Mouse (Mus musculus): ENCODE results near the gene Mas1. TPM values are rescaled to one million over a fixed set of nuclear protein-coding genes. Genes with fewer than 3 reads are reported as not detected.

The Mas1 gene
- polyA plus RNA-seq, 1 experiment: not detected

DNA sequence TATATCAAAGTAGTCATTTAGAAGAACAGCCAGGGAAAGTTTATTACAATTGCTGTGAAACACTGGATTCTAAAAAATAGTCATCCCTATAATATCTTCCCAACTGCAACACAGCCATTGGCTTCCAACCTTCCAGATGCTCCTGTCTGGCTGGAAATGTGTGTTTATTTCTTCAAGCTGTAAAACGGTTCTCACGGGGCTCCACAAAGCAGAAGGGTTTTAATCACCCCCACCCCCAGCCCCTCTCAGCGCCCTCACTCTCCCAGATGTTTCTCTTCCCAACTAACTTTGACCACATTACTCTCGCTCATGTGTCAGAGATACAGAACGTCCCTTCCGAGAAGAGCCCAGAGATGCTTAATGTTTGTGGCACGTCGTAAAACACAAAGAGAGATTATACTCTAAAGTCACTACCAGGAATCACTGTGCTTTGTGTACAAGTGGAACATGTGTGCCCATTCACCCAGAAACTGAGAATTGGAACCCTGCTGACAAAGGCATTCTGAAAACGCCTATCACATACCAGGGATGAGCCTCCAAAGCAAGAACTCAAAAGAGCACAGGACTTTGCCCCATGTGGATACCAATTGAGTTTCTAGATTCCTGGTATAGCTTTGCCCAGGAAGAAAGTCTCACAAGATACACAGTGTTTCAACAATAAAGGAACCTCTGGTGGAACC lies 65.9 kb downstream of the Mas1 start:
- no peak overlapping the region for H3ac ChIP-seq (ENCODE audit: control insufficient read depth, insufficient read length, low read depth)
- no peak overlapping the region for H3K4me3 ChIP-seq (ENCODE audit: insufficient read depth, poor library complexity, severe bottlenecking)
- no peak for TF ChIP-seq CTCF (IDR thresholded peaks at IDR 0.05; ENCODE audit: control insufficient read depth, insufficient read depth, insufficient read length)
- TF ChIP-seq USF1 (IDR thresholded peaks at IDR 0.05; ENCODE audit: low read depth): no peak
- TF ChIP-seq MYOG (IDR thresholded peaks at IDR 0.05; ENCODE audit: control insufficient read depth, extremely low read depth, insufficient read length): no peak
- no peak for TF ChIP-seq MYOD1 (IDR thresholded peaks at IDR 0.05; ENCODE audit: control insufficient read depth, insufficient read length, low read depth)
- no peak for TF ChIP-seq CEBPB (IDR thresholded peaks at IDR 0.05; ENCODE audit: low read depth)
- TF ChIP-seq FOSL1 (IDR thresholded peaks at IDR 0.05; ENCODE audit: insufficient read depth, low read length, poor library complexity, severe bottlenecking): no peak
- TF ChIP-seq MAX (IDR thresholded peaks at IDR 0.05): no peak
- no peaks in the 10 kb centered on the region for H3K79me2 ChIP-seq (ENCODE audit: control insufficient read depth, insufficient read depth)
- peaks cover 6% of the 10 kb centered on the region for H3K27me3 ChIP-seq (ENCODE audit: control insufficient read depth, insufficient read depth, insufficient read length)
- H3K79me3 ChIP-seq (ENCODE audit: low read depth): no peaks in the 10 kb centered on the region
- H3K36me3 ChIP-seq (ENCODE audit: control insufficient read depth, insufficient read depth): no peaks in the 10 kb centered on the region

DNA sequence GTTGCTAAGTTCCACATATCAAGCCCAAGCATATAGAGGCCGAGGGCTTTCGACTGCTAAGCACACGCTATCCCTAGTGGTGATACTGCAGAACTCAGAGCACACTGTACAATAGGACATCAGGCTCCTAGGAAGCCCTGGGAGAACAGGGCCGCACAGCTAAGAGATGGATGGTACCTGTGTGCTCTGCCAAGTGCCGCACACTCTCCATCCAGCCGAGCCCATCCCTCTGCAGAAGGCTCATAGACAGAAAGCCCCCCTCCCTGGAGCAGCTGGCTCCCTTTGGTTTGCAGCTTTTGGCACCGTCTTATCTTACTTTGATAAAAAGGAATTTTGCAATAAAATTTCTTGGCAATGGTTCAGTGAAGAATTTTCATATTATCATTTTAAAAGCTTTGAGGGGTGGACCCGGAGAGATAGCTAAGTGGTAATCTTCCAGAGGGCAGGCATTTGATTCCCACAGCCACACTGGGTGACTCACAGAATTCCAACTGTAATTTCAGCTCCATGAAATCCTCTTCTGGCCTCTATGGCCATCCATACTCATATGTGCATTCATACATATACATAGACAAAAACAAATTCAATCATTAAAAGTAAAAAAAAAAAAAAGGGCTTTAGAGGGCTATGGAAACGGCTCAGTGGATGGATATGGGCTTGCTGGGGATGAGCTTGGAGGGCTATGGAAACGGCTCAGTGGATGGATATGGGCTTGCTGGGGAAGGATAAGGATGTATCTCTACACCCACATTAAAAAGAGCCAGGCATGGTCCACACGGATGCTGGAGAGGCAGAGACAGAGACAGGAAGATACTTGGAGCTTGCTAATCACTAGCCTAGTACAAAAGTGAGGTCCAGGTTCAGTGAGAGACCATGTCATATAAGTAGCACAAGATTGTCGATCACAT lies 68.3 kb downstream of the Mas1 start:
- H3K4me3 ChIP-seq (ENCODE audit: insufficient read depth, poor library complexity, severe bottlenecking): no peak overlapping the region
- H3K79me3 ChIP-seq (ENCODE audit: low read depth): no peaks in the 10 kb centered on the region
- H3K79me2 ChIP-seq (ENCODE audit: control insufficient read depth, insufficient read depth): no peaks in the 10 kb centered on the region
- no peaks in the 10 kb centered on the region for H3K36me3 ChIP-seq (ENCODE audit: control insufficient read depth, insufficient read depth)
- no peak overlapping the region for H3ac ChIP-seq (ENCODE audit: control insufficient read depth, insufficient read length, low read depth)
- peaks cover 3% of the 10 kb centered on the region for H3K27me3 ChIP-seq (ENCODE audit: control insufficient read depth, insufficient read depth, insufficient read length)
- TF ChIP-seq MYOG (IDR thresholded peaks at IDR 0.05; ENCODE audit: control insufficient read depth, extremely low read depth, insufficient read length): no peak
- no peak for TF ChIP-seq USF1 (IDR thresholded peaks at IDR 0.05; ENCODE audit: low read depth)
- no peak for TF ChIP-seq CEBPB (IDR thresholded peaks at IDR 0.05; ENCODE audit: low read depth)
- no peak for TF ChIP-seq MYOD1 (IDR thresholded peaks at IDR 0.05; ENCODE audit: control insufficient read depth, insufficient read length, low read depth)
- no peak for TF ChIP-seq CTCF (IDR thresholded peaks at IDR 0.05; ENCODE audit: control insufficient read depth, insufficient read depth, insufficient read length)
- no peak for TF ChIP-seq FOSL1 (IDR thresholded peaks at IDR 0.05; ENCODE audit: insufficient read depth, low read length, poor library complexity, severe bottlenecking)
- no peak for TF ChIP-seq MAX (IDR thresholded peaks at IDR 0.05)

DNA sequence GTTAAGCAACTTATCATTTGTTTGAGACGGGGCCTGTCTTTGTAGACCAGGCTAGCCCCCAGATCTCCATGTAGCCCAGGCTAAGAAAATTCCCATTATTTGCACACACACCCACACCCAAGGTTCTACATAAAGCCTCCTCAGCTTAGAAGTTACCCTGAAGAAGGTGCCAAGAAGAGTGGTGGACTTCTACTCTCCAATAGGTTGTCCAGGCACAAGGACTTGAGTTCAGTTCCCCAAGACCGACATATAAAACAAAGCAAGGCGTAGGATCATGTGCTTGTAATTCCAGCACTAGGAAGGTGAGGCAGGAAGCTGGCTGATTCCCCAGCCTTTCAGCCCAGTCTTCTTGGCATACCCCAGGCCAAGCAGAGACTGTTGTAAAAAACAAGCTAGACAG lies 69.4 kb downstream of the Mas1 start:
- H3K4me3 ChIP-seq (ENCODE audit: insufficient read depth, poor library complexity, severe bottlenecking): no peak overlapping the region
- TF ChIP-seq USF1 (IDR thresholded peaks at IDR 0.05; ENCODE audit: low read depth) (no peak), CEBPB (IDR thresholded peaks at IDR 0.05; ENCODE audit: low read depth) (no peak), MYOG (IDR thresholded peaks at IDR 0.05; ENCODE audit: control insufficient read depth, extremely low read depth, insufficient read length) (no peak), FOSL1 (IDR thresholded peaks at IDR 0.05; ENCODE audit: insufficient read depth, low read length, poor library complexity, severe bottlenecking) (no peak)
- peaks cover 3% of the 10 kb centered on the region for H3K27me3 ChIP-seq (ENCODE audit: control insufficient read depth, insufficient read depth, insufficient read length)
- no peak overlapping the region for H3ac ChIP-seq (ENCODE audit: control insufficient read depth, insufficient read length, low read depth)
- H3K79me2 ChIP-seq (ENCODE audit: control insufficient read depth, insufficient read depth): no peaks in the 10 kb centered on the region
- no peaks in the 10 kb centered on the region for H3K36me3 ChIP-seq (ENCODE audit: control insufficient read depth, insufficient read depth)
- H3K79me3 ChIP-seq (ENCODE audit: low read depth): no peaks in the 10 kb centered on the region

DNA sequence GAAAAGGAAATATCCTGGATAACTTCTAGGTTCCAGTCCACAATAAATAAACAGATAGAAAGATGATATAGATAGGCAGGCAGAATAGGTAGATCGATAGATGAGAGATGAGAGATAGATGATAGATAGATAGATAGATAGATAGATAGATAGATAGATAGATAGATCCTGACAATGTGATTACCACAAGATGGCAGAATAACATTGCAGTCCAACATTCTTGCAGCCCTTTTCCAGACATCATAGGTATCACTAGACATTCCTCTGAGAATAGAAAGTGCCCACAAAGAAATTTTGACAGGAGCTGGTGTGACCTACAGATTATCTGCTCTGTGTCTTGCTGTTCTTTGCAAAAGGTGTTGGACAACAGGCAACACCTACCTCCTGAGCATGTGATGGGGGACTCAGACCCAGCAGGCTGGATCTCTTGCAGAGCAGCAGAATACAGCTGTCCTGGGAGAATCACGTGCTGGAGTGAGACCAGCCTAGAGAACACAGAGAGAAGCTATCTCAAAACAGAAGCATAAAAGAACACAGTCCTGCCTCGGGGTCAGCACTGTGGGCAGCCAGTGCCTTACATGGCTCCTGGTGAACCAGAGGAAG lies 70.4 kb downstream of the Mas1 start:
- no peak overlapping the region for H3K4me3 ChIP-seq (ENCODE audit: insufficient read depth, poor library complexity, severe bottlenecking)
- H3K79me2 ChIP-seq (ENCODE audit: control insufficient read depth, insufficient read depth): no peaks in the 10 kb centered on the region
- H3ac ChIP-seq (ENCODE audit: control insufficient read depth, insufficient read length, low read depth): no peak overlapping the region
- no peaks in the 10 kb centered on the region for H3K79me3 ChIP-seq (ENCODE audit: low read depth)
- no peaks in the 10 kb centered on the region for H3K36me3 ChIP-seq (ENCODE audit: control insufficient read depth, insufficient read depth)
- TF ChIP-seq MAX (IDR thresholded peaks at IDR 0.05) (no peak), MYOG (IDR thresholded peaks at IDR 0.05; ENCODE audit: control insufficient read depth, extremely low read depth, insufficient read length) (no peak), CTCF (IDR thresholded peaks at IDR 0.05; ENCODE audit: control insufficient read depth, insufficient read depth, insufficient read length) (no peak), FOSL1 (IDR thresholded peaks at IDR 0.05; ENCODE audit: insufficient read depth, low read length, poor library complexity, severe bottlenecking) (no peak), CEBPB (IDR thresholded peaks at IDR 0.05; ENCODE audit: low read depth) (no peak), USF1 (IDR thresholded peaks at IDR 0.05; ENCODE audit: low read depth) (no peak), MYOD1 (IDR thresholded peaks at IDR 0.05; ENCODE audit: control insufficient read depth, insufficient read length, low read depth) (no peak)
- H3K27me3 ChIP-seq (ENCODE audit: control insufficient read depth, insufficient read depth, insufficient read length): peaks cover 3% of the 10 kb centered on the region

DNA sequence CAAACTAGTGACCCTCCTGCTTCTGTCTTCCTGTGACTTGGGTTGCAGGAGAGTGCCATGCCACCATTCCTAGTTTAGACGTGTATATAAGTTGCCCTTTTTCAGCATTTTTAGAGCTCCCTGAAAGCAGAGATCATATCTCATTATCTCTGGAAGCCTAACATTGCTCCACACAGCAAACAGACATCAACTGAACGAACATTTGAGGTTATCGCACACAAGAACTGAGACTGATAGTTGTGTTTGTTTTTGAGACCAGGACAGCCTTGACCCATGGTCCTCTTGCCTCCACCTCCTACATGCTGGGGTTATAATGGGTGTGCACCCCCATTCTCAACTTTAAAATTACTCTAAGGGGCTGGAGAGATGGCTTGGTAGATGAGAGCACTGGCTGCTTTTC lies 71.3 kb downstream of the Mas1 start:
- H3K4me3 ChIP-seq (ENCODE audit: insufficient read depth, poor library complexity, severe bottlenecking): no peak overlapping the region
- H3K79me2 ChIP-seq (ENCODE audit: control insufficient read depth, insufficient read depth): no peaks in the 10 kb centered on the region
- H3K27me3 ChIP-seq (ENCODE audit: control insufficient read depth, insufficient read depth, insufficient read length): peaks cover 3% of the 10 kb centered on the region
- TF ChIP-seq CEBPB (IDR thresholded peaks at IDR 0.05; ENCODE audit: low read depth): no peak
- no peak for TF ChIP-seq FOSL1 (IDR thresholded peaks at IDR 0.05; ENCODE audit: insufficient read depth, low read length, poor library complexity, severe bottlenecking)
- no peak for TF ChIP-seq MAX (IDR thresholded peaks at IDR 0.05)
- no peak for TF ChIP-seq MYOD1 (IDR thresholded peaks at IDR 0.05; ENCODE audit: control insufficient read depth, insufficient read length, low read depth)
- TF ChIP-seq CTCF (IDR thresholded peaks at IDR 0.05; ENCODE audit: control insufficient read depth, insufficient read depth, insufficient read length): no peak
- no peak for TF ChIP-seq USF1 (IDR thresholded peaks at IDR 0.05; ENCODE audit: low read depth)
- TF ChIP-seq MYOG (IDR thresholded peaks at IDR 0.05; ENCODE audit: control insufficient read depth, extremely low read depth, insufficient read length): no peak
- no peak overlapping the region for H3ac ChIP-seq (ENCODE audit: control insufficient read depth, insufficient read length, low read depth)
- H3K36me3 ChIP-seq (ENCODE audit: control insufficient read depth, insufficient read depth): no peaks in the 10 kb centered on the region
- no peaks in the 10 kb centered on the region for H3K79me3 ChIP-seq (ENCODE audit: low read depth)
